Mouse (Mus musculus): ENCODE data around the gene E4f1. TPM values are rescaled to one million over a fixed set of nuclear protein-coding genes. Genes with fewer than 3 reads are reported as not detected.

E4f1 gene
- 84.4 and 102 TPM in 2 replicates for polyA plus RNA-seq (2012; rRNA removed; ENCODE audit: low replicate concordance)

GRCm38 (mm10) chr17:24469910-24470602 lies at the start of gene E4f1, which contains the start of gene Pgp:
TSS of gene E4f1 (minus strand) at chr17:24470313.
TSS of gene Pgp (plus strand) at chr17:24470392.

GRCm38 (mm10) chr17:24488186-24488661 lies 18.1 kb upstream of the E4f1 start, which contains the start of gene Caskin1:
TSS of gene Caskin1 (plus strand) at chr17:24488601.

GRCm38 (mm10) chr17:24478663-24479380 lies 8.7 kb upstream of the E4f1 start, which contains the start of gene Mlst8:
TSS of gene Mlst8 (minus strand) at chr17:24479078.

GRCm38 (mm10) chr17:24473612-24474275 lies 3.6 kb upstream of the E4f1 start, which contains the start of gene Bricd5:
TSS of gene Bricd5 (plus strand) at chr17:24473884.

GRCm38 (mm10) chr17:24442632-24443155 lies 27.4 kb downstream of the E4f1 start, which contains the start of gene Dnase1l2:
TSS of gene Dnase1l2 (minus strand) at chr17:24443105.

GRCm38 (mm10) chr17:24426471-24427169 lies 43.5 kb downstream of the E4f1 start, which contains the start of gene Eci1:
TSS of gene Eci1 (plus strand) at chr17:24426641.

GRCm38 (mm10) chr17:24414230-24414976 lies 55.7 kb downstream of the E4f1 start, which contains the start of gene Rnps1:
TSS of gene Rnps1 (plus strand) at chr17:24414565.

Other genes with a start within 250 kb of the E4f1 start
- 8.1 and 10.1 TPM in 2 replicates for gene Tedc2, start 249.5 kb downstream of the E4f1 start, polyA plus RNA-seq (2012; rRNA removed; ENCODE audit: low replicate concordance)
- gene Ccnf, start 218.8 kb downstream of the E4f1 start, polyA plus RNA-seq (2012; rRNA removed; ENCODE audit: low replicate concordance) = 2.8 and 3.3 TPM in 2 replicates
- not detected in 2 replicates for gene Abca17, start 119.2 kb downstream of the E4f1 start, polyA plus RNA-seq (2012; rRNA removed; ENCODE audit: low replicate concordance)
- gene Abca3, start 118.4 kb downstream of the E4f1 start, polyA plus RNA-seq (2012; rRNA removed; ENCODE audit: low replicate concordance) = 36.4 and 48.3 TPM in 2 replicates
- gene Rnps1, start 55.7 kb downstream of the E4f1 start, polyA plus RNA-seq (2012; rRNA removed; ENCODE audit: low replicate concordance) = 121 and 125 TPM in 2 replicates
- 170 and 281 TPM in 2 replicates for gene Eci1, start 43.7 kb downstream of the E4f1 start, polyA plus RNA-seq (2012; rRNA removed; ENCODE audit: low replicate concordance)
- gene Dnase1l2, start 27.2 kb downstream of the E4f1 start, polyA plus RNA-seq (2012; rRNA removed; ENCODE audit: low replicate concordance) = 6.9 and 11.5 TPM in 2 replicates
- 58.4 and 88.6 TPM in 2 replicates for gene Pgp, start 79 bp upstream of the E4f1 start, polyA plus RNA-seq (2012; rRNA removed; ENCODE audit: low replicate concordance)
- gene Bricd5, start 3.6 kb upstream of the E4f1 start, polyA plus RNA-seq (2012; rRNA removed; ENCODE audit: low replicate concordance) = 2.1 and 3.1 TPM in 2 replicates
- gene Mlst8, start 8.8 kb upstream of the E4f1 start, polyA plus RNA-seq (2012; rRNA removed; ENCODE audit: low replicate concordance) = 36.1 and 68.2 TPM in 2 replicates
- 1.3 and 1.4 TPM in 2 replicates for gene Caskin1, start 18.3 kb upstream of the E4f1 start, polyA plus RNA-seq (2012; rRNA removed; ENCODE audit: low replicate concordance)
- 207 and 225 TPM in 2 replicates for gene Traf7, start 57.6 kb upstream of the E4f1 start, polyA plus RNA-seq (2012; rRNA removed; ENCODE audit: low replicate concordance)
- 1.3 and 1.8 TPM in 2 replicates for gene Rab26, start 63.9 kb upstream of the E4f1 start, polyA plus RNA-seq (2012; rRNA removed; ENCODE audit: low replicate concordance)
- gene Pkd1, start 79.5 kb upstream of the E4f1 start, polyA plus RNA-seq (2012; rRNA removed; ENCODE audit: low replicate concordance) = 78.7 and 102 TPM in 2 replicates
- gene Tsc2, start 162.3 kb upstream of the E4f1 start, polyA plus RNA-seq (2012; rRNA removed; ENCODE audit: low replicate concordance) = 176 and 242 TPM in 2 replicates
- gene Nthl1, start 162.4 kb upstream of the E4f1 start, polyA plus RNA-seq (2012; rRNA removed; ENCODE audit: low replicate concordance) = 11.9 and 14.0 TPM in 2 replicates
- 101 and 134 TPM in 2 replicates for gene Slc9a3r2, start 180.0 kb upstream of the E4f1 start, polyA plus RNA-seq (2012; rRNA removed; ENCODE audit: low replicate concordance)
- gene Npw, start 188.1 kb upstream of the E4f1 start, polyA plus RNA-seq (2012; rRNA removed; ENCODE audit: low replicate concordance) = 1.4 TPM in 2 replicates
- 81.2 and 105 TPM in 2 replicates for gene Zfp598, start 199.4 kb upstream of the E4f1 start, polyA plus RNA-seq (2012; rRNA removed; ENCODE audit: low replicate concordance)
- 0.53 and 0.68 TPM in 2 replicates for gene Syngr3, start 219.6 kb upstream of the E4f1 start, polyA plus RNA-seq (2012; rRNA removed; ENCODE audit: low replicate concordance)
- 19.5 and 47.8 TPM in 2 replicates for gene Gfer, start 225.8 kb upstream of the E4f1 start, polyA plus RNA-seq (2012; rRNA removed; ENCODE audit: low replicate concordance)
- gene Noxo1, start 225.9 kb upstream of the E4f1 start, polyA plus RNA-seq (2012; rRNA removed; ENCODE audit: low replicate concordance) = 15.3 and 20.5 TPM in 2 replicates
- 68.7 and 69.0 TPM in 2 replicates for gene Tbl3, start 237.3 kb upstream of the E4f1 start, polyA plus RNA-seq (2012; rRNA removed; ENCODE audit: low replicate concordance)
- gene Rnf151, start 247.8 kb upstream of the E4f1 start, polyA plus RNA-seq (2012; rRNA removed; ENCODE audit: low replicate concordance) = 0.29 and 0.32 TPM in 2 replicates
- 3,623 and 3,713 TPM in 2 replicates for gene Rps2, start 247.8 kb upstream of the E4f1 start, polyA plus RNA-seq (2012; rRNA removed; ENCODE audit: low replicate concordance)

Measured in mammary gland, adult 2 months (tissue).